Mouse (Mus musculus) heart, embryonic 11.5 days (tissue): Measurements from ENCODE around the gene Grk5. TPM values are rescaled to one million over a fixed set of nuclear protein-coding genes. Genes with fewer than 3 reads are reported as not detected.

Source experiments
- ATAC-seq: fragments of 200-750 bp; cut with Nextera tagmentation; replicated peaks from 2 replicates; pipeline ENCODE4 v1.8.0; 2017; ENCODE audit warnings: moderate library complexity; ENCODE audit not compliant: insufficient number of reproducible peaks, low FRiP score, low TSS enrichment
- H3K27ac ChIP-seq: fragments of 300-500 bp; sonication (generic); 2 replicates; pipeline ENCODE4 v1.5.1; 2014; ENCODE audit warnings: mild to moderate bottlenecking, low read depth, low read length
- H3K27me3 ChIP-seq: fragments of 300-500 bp; sonication (generic); 2 replicates; pipeline ENCODE4 v1.6.1; 2014; ENCODE audit warnings: mild to moderate bottlenecking, low read length, mixed read lengths; ENCODE audit not compliant: control insufficient read depth, insufficient read depth
- H3K36me3 ChIP-seq: fragments of 300-500 bp; sonication (generic); 2 replicates; pipeline ENCODE4 v1.6.1; 2014; ENCODE audit warnings: mild to moderate bottlenecking, low read length, moderate library complexity, mixed read lengths; ENCODE audit not compliant: control insufficient read depth, insufficient read depth
- H3K4me1 ChIP-seq: fragments of 300-500 bp; sonication (generic); 2 replicates; pipeline ENCODE4 v1.6.1; 2014; ENCODE audit warnings: low read length; ENCODE audit not compliant: control insufficient read depth, insufficient read depth
- H3K4me2 ChIP-seq: fragments of 300-500 bp; sonication (generic); 2 replicates; pipeline ENCODE4 v1.6.1; 2014; ENCODE audit warnings: mild to moderate bottlenecking, moderate library complexity
- H3K4me3 ChIP-seq: fragments of 300-500 bp; sonication (generic); 2 replicates; pipeline ENCODE4 v1.5.1; 2014; ENCODE audit warnings: low read depth, low read length
- H3K9ac ChIP-seq: fragments of 300-500 bp; sonication (generic); 2 replicates; pipeline ENCODE4 v1.6.1; 2014; ENCODE audit warnings: mild to moderate bottlenecking, low read depth, low read length, moderate library complexity
- H3K9me3 ChIP-seq: fragments of 300-500 bp; sonication (generic); replicated peaks from 2 replicates; pipeline ENCODE4 v1.6.1; 2016; ENCODE audit warnings: low read length; ENCODE audit not compliant: control insufficient read depth
- WGBS: fragments of 180-500 bp; shearing (Covaris S2); extraction: QIAGEN DNeasy Blood & Tissue Kit; methylation state at CpG from one replicate; pipeline ENCODE4 v1.1.7; 2014; ENCODE audit not compliant: insufficient replicate concordance; 5-methylcytosine and 5-hydroxymethylcytosine counted together
- polyA plus RNA-seq: library from polyadenylated mRNA; unstranded; fragments of >200 nt; fragmentation: Nextera tagmentation; extraction: Ambion mirVana; gene quantifications from 2 replicates; pipeline ENCODE4 v1.2.1, GENCODE M21; 2014

The Grk5 gene
- polyA plus RNA-seq, 1 experiment from 2014 or later = 4.9 TPM

GRCm38 (mm10) chr19:61039151-61039550, 149.6 kb downstream of the Grk5 start:
- Histone ChIP-seq H3K4me3 (no peak overlapping the region), H3K27me3 (no peaks in the 10 kb centered on the region), H3K27ac (no peak overlapping the region), H3K9me3 (no peaks in the 10 kb centered on the region), H3K36me3 (peaks cover 3% of the 10 kb centered on the region; the same call in 1 of the 2 replicates), H3K9ac (no peak overlapping the region), H3K4me2 (no peak overlapping the region), H3K4me1 (no peaks in the 10 kb centered on the region)
- ATAC-seq = no peak

GRCm38 (mm10) chr19:61048646-61049045, 159.1 kb downstream of the Grk5 start:
- no peak for ATAC-seq
- WGBS = 78% methylated on average over 2 of the region's 2 CpGs
- Histone ChIP-seq H3K9me3 (no peaks in the 10 kb centered on the region), H3K9ac (no peak overlapping the region), H3K36me3 (no peaks in the 10 kb centered on the region), H3K4me2 (no peak overlapping the region), H3K27me3 (no peaks in the 10 kb centered on the region), H3K4me3 (no peak overlapping the region), H3K27ac (no peak overlapping the region), H3K4me1 (no peaks in the 10 kb centered on the region)

DNA sequence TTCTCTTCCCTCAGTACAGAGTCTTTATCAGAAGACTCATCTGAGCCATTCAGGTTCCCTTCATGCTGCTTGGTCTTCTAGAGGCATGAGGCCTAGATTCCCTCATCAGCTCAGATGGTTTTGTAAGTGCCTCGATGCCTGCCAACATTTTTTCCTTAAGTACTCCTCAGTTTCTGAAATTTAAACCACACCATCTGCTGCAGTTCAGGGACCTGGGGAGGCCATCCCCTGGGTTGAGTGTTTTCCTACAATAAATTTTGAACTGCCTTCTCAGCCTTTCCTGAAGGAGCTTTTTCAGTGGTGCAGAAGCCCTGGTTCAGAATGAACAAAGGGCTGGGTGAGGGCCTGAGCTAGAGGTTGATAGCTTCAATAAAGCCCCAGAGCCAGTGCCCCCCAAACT, 159.9 kb downstream of the Grk5 start:
- Histone ChIP-seq H3K9ac (no peak overlapping the region), H3K27ac (no peak overlapping the region), H3K36me3 (no peaks in the 10 kb centered on the region), H3K4me1 (no peaks in the 10 kb centered on the region), H3K9me3 (no peaks in the 10 kb centered on the region), H3K4me3 (no peak overlapping the region), H3K4me2 (no peak overlapping the region), H3K27me3 (no peaks in the 10 kb centered on the region)
- 77% methylated on average over 1 of the region's 1 CpGs for WGBS
- no peak for ATAC-seq

DNA sequence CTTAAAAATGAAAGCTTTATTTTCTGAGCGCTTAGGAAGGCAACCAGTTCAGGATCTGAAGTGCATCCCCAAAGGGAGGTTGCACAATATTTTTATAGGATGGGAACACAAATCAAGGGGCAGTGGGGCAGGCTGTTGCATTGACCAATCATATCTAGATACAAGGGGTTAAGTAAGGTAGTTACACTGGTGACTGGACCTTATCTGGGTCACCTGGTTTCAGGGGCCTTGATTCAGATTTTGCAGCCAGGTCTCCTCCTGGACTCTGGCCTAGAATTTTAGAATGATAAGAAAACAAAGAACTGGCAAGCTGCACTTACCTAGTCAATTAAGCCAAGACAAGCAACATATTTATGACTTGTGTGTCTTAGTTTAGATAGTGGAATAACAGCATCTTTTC, 161.6 kb downstream of the Grk5 start:
- Histone ChIP-seq H3K9ac (no peak overlapping the region), H3K9me3 (no peaks in the 10 kb centered on the region), H3K27me3 (no peaks in the 10 kb centered on the region), H3K4me1 (no peaks in the 10 kb centered on the region), H3K27ac (no peak overlapping the region), H3K4me3 (no peak overlapping the region), H3K36me3 (no peaks in the 10 kb centered on the region), H3K4me2 (no peak overlapping the region)
- no peak for ATAC-seq
- WGBS = 78% methylated on average over 1 of the region's 1 CpGs

DNA sequence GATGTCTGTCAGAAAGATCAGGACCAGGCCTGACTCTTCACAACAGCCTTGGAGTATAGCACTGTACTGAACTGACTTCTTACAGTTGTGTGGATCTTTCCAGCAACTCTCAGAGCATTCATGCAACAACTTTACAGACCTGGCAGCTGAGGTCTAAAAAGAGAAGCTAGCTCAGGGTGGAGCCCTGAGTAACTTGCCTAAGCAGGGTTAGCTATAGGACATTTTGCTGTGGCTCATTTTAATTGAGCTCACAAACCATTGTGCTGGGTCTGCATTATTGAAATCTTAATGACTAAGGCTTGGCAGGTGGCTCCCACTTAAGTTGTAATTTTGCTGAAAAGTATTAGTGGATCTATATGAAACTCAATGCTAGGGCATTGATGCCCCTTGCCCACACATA, 162.5 kb downstream of the Grk5 start:
- H3K4me2 ChIP-seq = no peak overlapping the region
- ATAC-seq = no peak
- no peak overlapping the region for H3K9ac ChIP-seq

DNA sequence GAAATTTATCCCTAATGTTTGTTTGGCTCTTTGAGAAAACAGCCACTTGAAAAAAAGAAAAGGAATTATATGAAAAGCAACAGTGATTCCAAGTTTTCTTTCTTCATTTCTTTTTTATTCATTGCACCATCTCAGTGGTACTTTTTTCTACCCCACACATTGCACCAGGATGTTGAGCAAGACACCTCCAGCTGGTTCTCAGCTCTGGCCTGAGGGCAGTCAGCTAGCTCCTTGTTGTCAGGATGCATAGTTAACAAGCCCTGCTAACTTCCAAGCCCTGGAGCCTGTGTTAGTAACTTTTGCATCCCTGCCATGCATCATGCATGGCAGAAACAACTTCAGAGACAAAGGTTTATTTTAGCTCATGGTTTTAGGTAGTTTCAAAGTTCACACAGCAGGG, 163.2 kb downstream of the Grk5 start:
- no peaks in the 10 kb centered on the region for H3K36me3 ChIP-seq
- H3K27ac ChIP-seq = no peak overlapping the region
- no peak overlapping the region for H3K9ac ChIP-seq
- H3K4me3 ChIP-seq = no peak overlapping the region
- H3K4me2 ChIP-seq = no peak overlapping the region
- H3K4me1 ChIP-seq = 0 out of 2 replicates have a peak, but pooled peaks cover 5% of the 10 kb centered on the region
- no peak for ATAC-seq
- H3K9me3 ChIP-seq = no peaks in the 10 kb centered on the region
- H3K27me3 ChIP-seq = no peaks in the 10 kb centered on the region

More for the DNA sequence above, 162.5 kb downstream of the Grk5 start:
- Histone ChIP-seq H3K9me3 (no peaks in the 10 kb centered on the region), H3K36me3 (no peaks in the 10 kb centered on the region), H3K27me3 (no peaks in the 10 kb centered on the region), H3K4me1 (0 out of 2 replicates have a peak, but pooled peaks cover 4% of the 10 kb centered on the region), H3K4me3 (no peak overlapping the region), H3K27ac (no peak overlapping the region)

DNA sequence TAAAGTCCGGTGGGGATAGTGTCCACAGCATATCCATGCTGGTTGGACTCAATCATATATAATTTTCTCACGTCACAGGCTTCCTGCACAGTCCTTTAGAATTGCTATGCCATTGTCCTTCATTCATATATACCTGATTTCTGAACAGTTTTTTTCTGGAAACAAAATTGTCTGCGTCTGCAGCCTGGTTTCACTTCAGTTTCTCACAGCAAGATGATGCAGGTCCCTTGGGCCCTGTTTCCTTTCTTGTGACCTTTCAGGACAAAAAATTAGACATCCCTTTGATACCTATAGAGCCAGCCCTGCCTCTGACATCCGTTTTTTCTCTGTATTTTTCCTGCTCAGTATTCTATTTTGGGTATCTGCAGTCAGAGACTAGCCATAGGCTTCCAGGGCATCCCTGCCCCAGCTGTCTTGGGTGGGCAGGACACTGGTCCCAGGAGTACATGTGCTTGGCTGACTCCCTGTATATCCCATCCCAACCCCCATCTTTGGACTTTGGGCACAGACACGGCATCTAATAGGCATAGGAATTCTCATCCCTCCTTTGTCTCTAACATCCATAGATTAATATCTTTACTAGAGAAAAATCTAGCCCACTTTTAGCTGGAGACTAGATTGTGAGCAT, 167.3 kb downstream of the Grk5 start:
- 63% methylated on average over 5 of the region's 5 CpGs for WGBS
- Histone ChIP-seq H3K36me3 (no peaks in the 10 kb centered on the region), H3K9ac (no peak overlapping the region), H3K27me3 (no peaks in the 10 kb centered on the region), H3K4me2 (no peak overlapping the region), H3K27ac (no peak overlapping the region), H3K4me3 (no peak overlapping the region), H3K9me3 (no peaks in the 10 kb centered on the region), H3K4me1 (0 out of 2 replicates have a peak, but pooled peaks cover 5% of the 10 kb centered on the region)
- ATAC-seq = no peak

GRCm38 (mm10) chr19:61057581-61057980, 168.0 kb downstream of the Grk5 start:
- Histone ChIP-seq H3K4me3 (no peak overlapping the region), H3K9ac (no peak overlapping the region), H3K27ac (no peak overlapping the region), H3K27me3 (no peaks in the 10 kb centered on the region), H3K9me3 (no peaks in the 10 kb centered on the region), H3K36me3 (no peaks in the 10 kb centered on the region), H3K4me2 (no peak overlapping the region), H3K4me1 (0 out of 2 replicates have a peak, but pooled peaks cover 5% of the 10 kb centered on the region)
- WGBS = 27% methylated on average over 3 of the region's 3 CpGs
- no peak; the same call in 1 of the 2 replicates for ATAC-seq

- 86% methylated on average over 3 of the region's 3 CpGs for WGBS
- no peak overlapping the region for H3K4me3 ChIP-seq
- no peak overlapping the region for H3K4me2 ChIP-seq
- peaks cover 4% of the 10 kb centered on the region; the same call in 1 of the 2 replicates for H3K36me3 ChIP-seq
- no peak for ATAC-seq
- H3K27me3 ChIP-seq = no peaks in the 10 kb centered on the region
- H3K4me1 ChIP-seq = no peaks in the 10 kb centered on the region
- H3K9ac ChIP-seq = no peak overlapping the region
- no peak overlapping the region for H3K27ac ChIP-seq
- no peaks in the 10 kb centered on the region for H3K9me3 ChIP-seq
These were observed 174.8 kb downstream of the Grk5 start for GRCm38 (mm10) chr19:61064386-61064785.
